Mouse (Mus musculus) 3T3-L1 (cell line): ENCODE measurements around the gene Dpm2.

Source experiments
- DNase-seq: peaks from one replicate; pipeline ENCODE4 v3.0.0-alpha.2; 2015; ENCODE audit warnings: low read depth, low spot score

Gene Dpm2

DNA sequence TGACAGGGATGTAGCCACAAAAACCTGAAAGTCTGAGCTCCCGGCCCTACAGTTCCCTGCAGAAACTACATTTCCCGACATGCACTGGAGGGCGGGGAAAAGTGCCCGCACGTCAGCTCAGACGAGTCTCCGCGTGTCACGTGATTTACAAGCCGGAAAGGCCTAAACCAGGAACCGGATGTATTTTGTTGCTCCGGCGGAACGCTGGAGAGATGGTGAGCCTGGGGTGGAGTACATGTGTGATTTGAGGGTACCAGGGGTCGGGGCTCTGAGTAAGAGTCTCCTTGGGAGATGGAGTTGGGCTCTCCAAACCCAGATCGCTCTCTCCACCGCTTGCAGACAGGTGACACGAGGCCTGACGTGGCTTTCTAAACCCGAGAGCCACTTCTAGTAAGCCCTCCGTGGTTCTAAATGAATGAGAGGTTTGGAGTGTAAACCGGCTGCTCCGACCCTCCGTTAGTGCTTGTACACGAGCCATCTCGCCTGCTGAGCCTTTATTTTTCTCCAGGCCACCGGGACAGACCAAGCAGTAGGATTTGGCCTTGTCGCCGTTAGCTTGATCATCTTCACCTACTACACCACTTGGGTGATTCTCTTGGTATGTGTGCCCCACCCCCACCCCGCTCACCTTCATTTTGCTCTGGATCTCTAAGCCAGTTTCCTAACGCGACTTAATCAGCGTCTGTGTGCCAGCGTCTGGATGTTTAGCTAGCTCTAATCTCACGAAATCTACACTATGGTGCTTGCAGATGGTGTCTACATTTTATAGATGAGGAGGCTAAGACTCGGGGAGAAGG lies at the start of gene Dpm2:
Dpm2 (plus strand) TSS at position 161 of the 797 bp plus-strand sequence.
- DNase-seq: peak; percentile 98

DNA sequence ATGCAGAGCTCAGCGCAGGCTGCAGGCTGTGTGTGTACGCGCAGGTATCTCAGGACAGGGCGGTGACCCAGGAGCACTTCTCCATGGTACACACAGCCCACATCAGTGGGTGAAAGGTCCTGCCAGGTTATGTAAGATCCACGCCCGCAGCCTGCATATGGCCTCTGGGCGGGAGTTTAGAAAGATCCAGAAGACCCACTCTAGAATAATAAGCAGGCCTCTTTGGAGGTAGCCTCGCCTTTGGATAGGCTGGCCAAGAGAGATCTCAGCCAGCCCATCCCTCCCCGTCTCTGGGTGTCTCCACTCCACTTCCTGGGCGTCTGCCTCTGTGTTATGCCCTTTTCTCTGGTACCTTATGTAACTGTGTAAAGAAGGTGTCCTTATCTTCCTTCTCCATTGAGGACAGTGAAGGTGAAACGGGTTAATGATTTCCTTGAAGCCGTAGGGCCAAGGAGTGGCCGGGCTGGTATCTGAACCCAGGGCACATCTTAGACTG lies 46.1 kb upstream of the Dpm2 start:
- DNase-seq: no peak

DNA sequence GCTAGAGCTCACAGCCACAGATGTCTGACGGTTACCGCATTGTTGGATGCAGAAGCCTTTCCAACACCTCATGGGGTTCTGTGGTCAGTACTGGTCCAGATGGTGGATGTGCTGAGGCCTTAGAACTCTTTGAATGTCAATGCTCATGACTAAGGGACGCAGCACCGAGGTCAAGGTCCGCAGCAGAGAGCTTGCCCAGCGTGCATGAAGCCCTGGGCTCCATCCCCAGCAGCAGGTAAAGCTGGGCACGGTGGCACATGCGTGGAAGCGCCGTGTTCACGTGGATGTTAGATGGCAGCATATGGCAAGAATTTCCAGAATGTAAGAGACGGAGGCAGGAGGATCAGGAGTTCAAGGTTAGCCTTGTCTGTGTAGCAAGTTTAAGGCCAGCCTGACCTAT lies 44.8 kb upstream of the Dpm2 start:
- DNase-seq: no peak

DNA sequence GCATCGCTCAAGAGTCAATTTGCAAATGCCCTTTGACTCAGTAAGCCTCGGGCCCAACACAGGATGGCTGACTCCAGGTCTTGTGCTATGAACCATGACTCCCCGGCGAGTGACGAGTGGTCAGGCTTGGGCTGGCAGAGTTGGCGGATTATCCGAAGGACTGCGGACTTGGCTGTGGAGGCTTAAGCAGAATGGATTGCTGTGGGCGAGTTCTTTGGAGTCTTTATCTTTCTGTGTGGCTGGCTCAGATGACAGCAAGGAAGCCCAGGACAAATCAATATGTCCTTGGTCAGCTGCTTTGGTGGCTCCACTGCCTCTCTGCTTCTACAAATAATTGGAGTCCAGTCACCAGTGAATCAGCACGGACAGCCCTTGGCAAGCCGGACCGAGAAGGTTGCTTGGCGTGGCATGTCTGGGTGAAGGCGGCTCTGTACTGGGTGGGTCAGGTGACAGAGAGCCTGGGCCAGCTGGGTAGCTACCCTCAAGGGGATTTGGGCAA lies 43.1 kb upstream of the Dpm2 start:
- DNase-seq: peak; percentile 35

DNA sequence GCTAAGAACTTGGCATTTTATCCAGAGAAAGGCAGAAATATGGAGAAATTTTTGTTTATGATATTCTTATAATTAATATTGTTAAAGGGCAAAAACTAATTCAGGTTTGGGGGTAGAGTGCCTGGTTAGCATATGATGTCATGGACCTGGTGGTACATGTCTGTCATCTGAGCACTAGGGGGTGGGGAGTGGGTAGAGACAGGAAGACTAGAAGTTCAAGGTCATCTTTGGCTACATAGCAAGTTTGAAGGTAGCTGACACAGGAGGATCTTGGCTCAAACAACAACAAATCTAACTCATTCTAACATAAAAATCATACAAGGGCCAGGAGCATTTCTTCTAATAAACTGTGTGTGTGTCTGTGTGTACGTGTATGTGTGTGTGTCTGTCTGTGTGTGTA lies 42.3 kb upstream of the Dpm2 start:
- no peak for DNase-seq

DNA sequence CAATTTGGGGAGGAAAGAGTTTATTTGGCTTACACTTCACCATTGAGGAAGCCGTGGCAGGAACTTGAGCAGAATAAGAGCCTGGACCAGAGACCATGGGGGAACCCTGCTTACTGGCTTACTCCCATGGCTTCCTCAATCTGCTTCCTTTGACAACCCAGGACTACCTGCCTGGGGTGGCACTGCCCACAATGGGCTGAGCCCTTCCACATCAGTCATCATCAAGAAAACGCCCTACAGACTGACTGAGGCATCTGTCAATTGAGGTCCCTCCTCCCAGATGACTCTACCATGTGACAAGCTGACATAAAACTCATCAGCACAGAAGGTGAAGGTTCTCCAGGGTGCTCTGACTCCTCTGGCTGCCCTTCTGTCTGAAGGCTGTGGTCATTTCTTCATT lies 40.2 kb upstream of the Dpm2 start:
- no peak for DNase-seq

DNA sequence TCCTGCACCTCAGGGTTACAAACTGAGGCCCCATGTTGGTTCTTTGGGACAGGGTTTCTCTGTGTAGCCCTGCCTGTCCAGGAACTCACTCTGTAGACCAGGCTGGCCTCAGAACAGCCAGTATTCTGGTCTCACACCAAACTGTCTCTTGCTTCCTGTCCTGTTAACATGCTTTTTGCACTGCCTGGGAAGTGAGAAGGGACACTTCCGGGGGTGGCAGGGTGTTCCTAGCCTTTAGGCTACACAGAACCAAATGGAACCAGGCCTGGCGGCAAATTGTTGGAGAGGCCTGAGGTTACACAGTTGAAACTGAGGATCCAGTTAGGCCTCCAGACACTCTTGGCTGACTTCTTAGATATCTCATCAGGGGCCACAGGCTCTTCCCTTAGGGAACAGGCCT lies 37.5 kb upstream of the Dpm2 start:
- no peak for DNase-seq

DNA sequence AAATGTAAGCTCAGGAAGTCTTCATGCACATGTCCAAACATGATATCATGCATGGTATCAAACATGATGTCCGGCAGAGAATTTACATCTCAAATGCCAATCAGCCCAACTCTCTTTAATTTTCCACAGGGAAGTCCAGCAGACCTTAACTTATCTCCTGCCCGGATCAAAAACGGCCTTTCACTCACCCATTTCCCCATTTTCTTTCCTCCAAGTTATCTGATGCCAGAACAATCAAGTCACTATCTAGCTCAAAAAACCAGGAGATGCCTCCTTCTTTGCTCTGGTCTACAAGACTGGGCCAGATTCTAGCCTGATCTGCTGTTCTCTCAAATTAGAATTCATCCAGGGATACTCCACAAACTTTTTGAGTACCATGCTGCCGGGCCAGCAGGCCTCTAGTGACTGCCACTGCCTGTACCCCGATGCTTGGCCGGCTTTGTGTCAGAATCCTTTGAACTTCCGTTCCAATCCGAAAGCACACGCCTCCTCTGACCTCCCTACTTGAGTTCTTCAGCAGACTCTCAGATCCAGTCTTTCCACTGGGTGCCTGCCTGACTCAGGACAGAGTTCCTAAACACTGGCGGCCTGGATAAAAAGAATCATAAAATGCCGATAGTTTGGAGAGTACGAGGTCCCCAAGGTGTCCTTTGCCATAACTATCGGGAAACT lies 36.5 kb upstream of the Dpm2 start:
- DNase-seq: peak; percentile 62

DNA sequence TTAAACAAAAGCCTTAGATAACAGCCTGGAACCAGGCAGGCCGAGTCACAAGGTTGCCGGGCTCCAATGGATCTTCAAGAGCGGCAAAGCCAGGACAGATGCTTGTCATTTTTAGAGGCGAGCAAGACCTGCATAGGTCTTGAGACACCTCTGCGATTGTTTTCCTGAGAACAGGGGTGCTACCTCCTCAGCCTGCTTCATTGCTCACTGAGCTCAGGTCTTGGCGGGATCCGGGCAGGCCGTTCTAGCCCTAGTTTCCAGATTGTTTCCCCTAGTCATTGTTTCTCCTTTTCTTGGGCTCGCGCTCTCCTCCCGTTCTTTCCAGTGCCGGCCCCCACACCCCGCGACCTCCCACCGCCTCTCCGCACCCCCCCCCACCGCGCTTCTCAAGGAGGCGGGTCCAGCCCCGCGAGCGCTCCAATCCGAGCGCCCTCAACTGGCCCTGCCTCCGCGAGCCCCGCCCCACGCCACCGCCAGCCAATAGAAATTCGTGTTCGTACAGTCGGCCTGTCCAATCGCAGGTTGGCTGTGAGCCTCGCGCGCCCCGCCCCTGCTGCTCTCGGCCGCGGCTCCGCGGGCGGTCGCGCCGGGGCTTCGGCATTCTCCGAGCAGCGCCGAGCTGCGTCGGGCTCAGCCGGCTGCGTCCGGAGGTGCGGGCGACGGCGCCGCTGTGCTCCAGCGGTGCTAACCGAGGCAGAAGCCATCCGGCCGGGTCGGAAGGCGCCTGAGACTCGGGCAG lies 35.8 kb upstream of the Dpm2 start, which contains the start of gene Fam102a:
Fam102a (plus strand) TSS at position 600 of the 739 bp plus-strand sequence.
- peak; percentile 95 for DNase-seq

DNA sequence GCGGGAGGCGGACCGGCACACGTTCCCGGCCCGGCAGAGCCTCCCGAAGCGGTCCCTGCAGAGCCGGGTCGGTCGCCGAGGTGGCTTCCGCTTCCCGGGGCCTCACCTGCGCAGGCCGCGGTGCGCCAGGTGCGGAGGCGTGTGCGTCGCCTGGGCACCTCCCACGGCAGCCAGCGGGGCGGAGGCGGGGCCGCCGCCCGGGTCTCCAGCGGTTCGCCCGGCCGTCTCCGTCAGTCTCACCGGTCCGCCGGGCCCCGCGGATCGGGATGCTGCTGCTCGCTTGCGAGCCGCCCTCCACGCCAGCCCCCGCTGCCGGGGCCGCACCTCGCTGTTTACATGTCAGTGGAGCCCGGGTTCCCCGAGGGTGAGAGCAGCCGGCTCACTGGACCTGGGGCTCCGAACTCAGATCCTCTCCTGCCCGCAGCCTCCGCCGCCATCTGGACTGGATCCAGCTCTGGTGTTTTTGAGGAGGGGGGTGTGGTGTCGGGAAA lies 35.1 kb upstream of the Dpm2 start:
- peak; percentile 27 for DNase-seq

DNA sequence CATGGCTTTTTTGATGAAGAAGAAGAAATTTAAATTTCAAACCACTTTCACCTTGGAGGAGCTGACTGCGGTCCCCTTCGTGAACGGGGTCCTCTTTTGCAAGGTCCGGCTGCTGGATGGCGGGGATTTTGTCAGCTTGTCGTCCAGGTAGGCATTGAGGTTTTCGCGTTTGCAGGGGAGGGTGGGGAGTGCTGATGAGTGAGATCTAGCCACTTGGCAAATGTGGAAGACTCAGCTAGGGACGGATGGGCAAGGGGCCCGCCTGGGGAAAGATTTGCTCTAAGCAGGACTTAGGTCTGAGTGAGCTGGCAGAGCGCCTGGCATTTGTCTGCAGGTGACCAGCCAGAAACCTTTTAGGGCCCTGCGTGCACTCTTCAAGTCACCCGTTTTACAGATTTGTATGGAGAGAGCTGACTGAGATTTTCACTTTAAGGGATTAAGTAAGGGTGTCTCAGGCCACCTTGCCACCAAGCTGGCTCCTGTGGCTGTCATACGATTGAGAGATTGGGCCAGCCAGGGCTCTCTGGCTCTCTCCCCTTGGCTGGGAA lies 34.5 kb upstream of the Dpm2 start:
- peak; percentile 48 for DNase-seq

DNA sequence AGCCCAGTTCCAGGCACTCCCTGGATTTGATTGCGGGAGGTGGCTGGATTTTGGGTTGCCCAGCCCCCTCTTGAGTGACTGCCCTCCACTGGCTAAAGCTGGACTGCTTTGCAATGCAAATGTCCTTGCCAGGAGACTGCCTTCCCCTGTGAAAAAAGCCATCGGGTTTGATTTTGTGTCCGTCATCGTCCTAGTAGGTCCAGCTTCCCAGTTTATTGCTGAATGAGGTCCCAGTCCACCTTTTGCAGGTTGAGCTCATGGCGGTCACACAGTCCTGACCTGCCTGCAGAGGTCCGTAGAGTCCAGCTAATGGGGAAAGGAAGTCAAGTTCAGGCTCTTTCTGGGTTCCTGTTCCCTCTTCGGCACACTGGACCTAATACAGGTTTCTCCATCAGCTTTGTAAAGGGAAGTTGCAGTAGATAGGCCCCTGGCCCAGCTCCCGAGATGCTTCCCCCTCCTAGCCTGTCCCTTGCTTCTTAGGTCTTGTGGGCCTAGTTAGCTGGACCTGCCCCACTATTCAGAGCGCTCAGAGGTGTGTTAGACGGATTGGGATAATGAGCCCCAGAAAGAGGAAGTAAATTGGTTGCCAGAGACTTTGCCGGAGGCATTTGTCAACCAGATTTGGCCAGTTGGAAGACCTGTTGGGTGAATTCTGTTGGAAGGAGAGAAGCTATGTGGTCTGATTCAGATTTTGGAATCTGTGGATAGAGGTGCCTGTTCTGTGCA lies 33.9 kb upstream of the Dpm2 start:
- peak; percentile 63 for DNase-seq

DNA sequence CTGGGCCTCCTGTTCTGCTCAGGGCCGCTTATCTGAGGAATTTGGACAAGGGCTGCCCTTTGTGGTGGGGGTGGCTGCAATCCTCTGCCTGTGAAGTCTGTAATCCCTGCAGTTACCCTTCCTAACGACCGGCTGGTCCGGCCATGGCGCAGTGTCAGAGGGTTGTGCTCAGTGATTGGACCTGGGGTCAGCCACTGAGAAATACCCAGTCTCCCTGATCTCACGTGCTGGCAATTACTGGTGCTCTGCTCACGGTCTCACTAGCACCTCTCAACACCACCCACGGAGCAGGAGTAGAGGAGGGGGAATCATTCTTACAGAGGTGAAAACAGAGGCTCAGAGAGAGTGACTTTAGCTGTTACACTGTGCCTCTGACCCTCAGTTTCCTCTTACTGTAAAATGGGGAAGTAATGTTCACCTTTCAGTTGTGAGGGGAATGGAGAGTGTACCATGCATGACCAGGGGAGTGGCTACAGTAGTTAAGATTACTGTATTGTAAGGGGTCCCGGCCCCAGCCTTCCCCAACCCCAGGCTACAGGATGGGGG lies 33.2 kb upstream of the Dpm2 start:
- no peak for DNase-seq

DNA sequence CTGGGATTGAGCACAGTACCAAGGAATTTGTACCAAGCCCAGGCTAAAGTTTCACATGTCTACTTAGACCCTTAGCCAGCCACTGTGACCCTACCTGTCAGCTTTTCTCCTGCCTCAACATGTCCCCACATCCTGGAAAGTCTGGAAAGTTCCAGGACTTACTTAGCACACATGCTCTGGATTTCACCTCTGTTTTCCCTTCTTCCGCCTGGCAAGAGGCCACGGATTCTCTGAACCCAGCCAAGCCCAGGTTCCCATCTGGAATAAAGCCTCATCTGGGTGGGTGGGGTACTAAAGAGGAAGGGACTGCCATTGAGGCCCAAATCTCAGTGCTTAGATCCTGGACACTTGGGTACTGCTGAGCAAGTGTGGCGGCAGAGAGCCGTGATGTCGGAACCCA lies 32.7 kb upstream of the Dpm2 start:
- no peak for DNase-seq

DNA sequence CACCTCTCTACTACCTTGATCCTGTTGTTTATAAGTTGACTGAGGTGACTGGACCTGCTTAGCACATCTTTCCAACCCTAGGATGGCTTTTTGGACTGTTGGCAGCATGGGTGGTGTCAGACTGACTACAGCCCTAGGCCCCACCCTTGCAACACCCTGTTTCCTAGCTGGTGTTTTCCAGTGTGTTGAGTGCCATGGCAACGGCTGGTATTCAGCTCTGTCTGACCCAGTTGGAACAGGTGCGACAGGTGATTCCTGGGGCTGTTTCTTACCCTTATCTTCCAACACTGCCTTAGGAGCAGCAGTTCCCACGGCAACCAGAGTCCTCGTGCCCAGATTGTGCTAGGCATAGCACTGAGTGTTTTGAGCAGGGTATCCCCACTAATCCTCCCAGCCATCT lies 32.2 kb upstream of the Dpm2 start:
- no peak for DNase-seq

DNA sequence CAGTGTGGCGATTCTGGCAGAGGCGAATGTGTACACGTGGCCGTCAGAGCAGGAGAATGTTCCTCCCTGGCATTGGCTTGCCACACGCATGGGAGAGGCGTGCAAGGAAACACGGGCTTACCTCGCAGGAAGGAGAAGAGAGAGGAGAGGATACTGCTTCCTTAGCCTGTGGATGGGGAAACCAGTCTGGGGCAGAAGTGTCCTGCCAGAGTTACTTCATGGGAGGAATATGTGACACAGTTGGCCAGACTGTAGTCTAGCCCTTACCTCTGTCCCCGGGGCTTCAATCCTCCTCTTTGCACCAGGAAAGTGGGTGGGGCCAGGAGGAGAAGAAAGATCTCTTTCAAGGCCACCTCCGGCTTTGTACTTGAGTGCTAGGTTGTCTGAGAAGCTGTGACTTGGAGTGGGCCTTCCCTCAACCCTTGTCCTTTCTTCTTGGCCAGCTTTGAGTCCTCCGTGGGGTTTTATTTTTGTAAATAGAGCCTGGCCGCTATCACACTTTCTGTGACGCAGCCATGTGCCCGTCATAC lies 31.1 kb upstream of the Dpm2 start:
- no peak for DNase-seq

DNA sequence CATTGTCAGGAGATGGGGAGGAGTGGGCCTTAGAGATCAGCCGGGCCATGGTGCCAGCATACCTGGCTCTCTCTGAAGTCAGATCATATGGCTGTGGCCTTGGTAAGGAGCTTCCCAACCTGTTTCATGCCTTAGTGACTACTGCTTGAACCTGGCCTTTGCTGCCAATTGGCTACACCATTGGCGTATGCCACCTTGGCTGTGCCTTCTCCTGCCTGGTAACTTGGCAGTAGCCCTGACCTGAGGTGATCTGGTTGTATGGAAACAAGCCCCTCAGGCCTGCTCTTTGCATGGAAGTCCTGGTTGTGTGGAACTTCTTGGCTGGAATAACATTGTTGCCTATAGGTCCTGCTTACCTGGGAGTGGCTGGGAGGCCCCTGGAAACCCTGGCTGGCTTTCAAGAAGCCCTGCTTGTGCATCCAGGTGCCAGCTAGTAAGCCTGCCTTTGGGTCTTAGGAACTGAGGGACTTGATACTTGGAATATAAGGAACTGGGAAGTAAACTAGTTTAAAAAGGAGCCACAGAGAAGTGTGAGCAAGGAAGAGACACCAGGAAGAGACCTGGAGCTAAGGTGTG lies 29.2 kb upstream of the Dpm2 start:
- DNase-seq: no peak

DNA sequence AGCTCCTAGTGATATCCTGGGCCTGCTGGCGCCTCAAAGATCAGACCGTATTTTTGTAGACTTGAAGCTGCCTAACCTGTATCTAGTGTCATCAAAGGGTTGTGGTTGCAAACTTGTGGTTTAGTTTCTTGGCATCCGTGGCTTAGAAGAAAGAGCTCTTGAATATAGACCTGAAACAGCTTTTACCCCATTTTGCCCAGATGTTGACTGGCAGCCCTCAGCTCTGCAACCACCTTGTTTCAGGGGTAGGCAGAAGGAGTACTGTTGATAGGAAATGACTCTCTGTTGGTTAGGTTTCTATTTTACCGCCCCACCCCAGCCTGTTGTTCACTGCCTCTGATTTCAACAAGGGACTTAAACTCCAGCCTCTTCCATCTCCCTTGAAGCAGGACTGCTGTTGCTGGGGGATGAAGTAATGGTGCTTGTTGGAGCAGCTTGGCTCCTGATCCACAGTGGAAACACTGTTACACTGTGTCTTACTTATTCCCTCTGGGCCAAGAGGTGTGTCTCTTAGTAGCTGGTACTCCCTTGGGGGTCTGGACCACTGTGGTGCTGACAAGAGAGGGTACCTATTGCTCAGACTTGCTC lies 28.6 kb upstream of the Dpm2 start:
- DNase-seq: no peak

DNA sequence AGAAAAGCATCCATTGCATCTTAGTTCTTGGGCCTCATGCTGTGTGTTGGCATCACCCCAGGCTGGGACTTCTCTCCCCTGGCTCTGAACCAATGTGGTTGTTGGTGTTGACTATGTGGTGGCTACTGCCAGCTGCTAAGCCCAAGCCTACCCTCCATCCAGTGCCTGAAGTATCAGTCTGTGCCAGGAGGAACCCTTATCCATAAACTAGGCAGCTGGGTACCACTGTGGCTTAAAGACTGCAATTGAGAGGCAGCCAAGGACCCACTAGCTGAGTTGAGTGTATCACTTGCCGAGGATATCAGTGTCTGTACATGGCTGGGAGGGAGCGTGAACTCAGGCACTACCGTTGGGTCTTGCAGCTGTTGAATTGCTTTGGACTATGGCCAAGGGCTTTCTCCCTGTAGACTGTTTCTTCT lies 27.6 kb upstream of the Dpm2 start:
- no peak for DNase-seq

DNA sequence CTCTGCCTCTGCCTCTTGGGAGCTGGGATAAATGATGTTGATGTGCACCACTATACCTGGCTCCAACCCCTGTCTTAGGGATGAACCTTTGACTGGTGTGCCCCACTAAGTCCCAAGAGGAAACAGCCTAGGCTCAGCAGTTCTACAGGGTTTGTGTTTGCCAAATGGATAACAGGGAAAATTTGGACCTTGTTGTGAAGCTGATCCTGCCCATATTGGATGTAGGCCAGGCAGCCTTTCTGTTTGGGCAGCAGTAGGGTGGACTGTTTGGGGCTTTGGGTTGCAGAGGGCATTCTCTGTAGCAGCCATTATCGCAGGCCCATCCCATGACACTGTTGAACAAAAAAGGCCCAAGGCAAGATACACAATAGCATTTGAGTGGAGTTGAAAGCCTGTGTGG lies 23.7 kb upstream of the Dpm2 start:
- peak; percentile 22 for DNase-seq
